Mouse (Mus musculus): ENCODE data around the gene Fam214b.

Gene Fam214b

GRCm38 (mm10) chr4:43010161-43011038, 35.6 kb downstream of the Fam214b start, which contains the start of gene Fancg:
Gene Fancg (minus strand): TSS chr4:43010506.
- DNase-seq (ENCODE audit: low spot score in 2 of 2), result peak; percentile 84 to 89

DNA sequence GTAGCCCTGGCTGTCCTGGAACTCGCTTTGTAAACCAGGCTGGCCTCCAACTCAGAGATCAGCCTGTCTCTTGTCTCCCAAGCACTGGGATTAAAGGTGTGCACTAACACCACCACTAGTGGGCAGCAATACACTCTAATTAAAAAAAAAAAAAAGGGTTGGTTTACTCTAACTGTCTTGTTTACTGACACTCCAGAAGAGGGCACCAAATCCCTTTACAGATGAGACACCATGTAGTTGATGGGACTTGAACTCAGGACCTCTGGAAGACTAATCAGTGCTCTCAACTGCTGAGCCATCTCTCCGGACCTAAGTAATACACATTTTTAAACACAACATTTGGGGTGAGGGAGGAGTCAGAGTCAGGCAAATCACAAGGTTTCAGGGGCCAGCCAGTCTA, 40.3 kb downstream of the Fam214b start:
- no peak for DNase-seq (ENCODE audit: low spot score in 2 of 2)

DNA sequence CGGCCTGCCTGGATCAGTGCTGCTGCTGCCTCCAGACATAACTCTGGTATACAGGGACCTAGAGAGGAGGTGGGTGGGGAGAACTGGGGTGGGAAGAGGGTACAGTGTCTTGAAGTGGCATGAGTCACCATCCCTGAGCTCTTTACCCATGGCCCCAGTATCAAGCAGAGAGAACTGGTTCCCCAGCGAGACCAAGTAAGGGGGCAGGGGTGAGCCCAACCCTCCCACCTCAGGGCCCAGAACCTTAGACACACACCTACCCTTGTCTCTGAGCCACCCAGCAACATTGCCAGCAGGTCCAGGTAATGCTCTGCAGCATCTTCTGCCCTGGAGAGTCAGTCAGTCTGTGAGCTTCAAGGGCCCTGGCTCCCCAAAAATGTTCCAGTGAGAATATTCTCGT, 41.1 kb downstream of the Fam214b start:
- DNase-seq (ENCODE audit: low spot score in 2 of 2), result no peak

DNA sequence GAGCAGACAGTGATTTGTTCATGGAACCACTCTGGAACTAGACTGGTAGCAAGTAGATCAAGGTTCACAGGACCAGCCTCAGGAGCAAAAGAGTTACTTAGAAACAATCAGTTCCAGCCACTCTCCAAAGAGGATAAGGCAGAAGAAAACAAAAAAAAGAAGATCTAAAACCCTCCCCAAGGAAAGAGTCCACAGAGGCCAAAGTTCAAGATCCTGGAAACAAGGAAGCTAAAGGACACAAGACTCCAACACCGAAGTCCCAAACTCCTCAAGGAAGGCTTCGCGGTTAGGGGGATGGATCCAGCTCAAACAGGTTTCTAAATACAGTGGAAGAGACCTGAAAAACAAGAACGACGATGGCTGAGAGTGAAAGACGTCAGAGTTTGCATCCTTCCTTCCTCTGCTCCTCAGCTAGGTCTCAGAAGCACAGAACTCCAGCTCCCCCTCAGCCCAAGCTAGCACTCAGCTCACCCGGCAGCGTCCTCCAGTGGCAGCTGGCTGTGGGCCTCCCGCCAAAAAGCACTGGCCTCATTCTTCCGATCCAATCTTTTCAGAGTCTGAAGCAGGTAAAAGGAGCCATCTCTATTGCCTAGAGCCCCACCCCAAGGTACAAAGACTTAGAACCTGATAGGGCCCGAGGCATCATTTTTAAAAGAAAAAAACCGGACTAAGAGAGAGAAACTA, 43.1 kb downstream of the Fam214b start:
- DNase-seq (ENCODE audit: low spot score in 2 of 2), result no peak

DNA sequence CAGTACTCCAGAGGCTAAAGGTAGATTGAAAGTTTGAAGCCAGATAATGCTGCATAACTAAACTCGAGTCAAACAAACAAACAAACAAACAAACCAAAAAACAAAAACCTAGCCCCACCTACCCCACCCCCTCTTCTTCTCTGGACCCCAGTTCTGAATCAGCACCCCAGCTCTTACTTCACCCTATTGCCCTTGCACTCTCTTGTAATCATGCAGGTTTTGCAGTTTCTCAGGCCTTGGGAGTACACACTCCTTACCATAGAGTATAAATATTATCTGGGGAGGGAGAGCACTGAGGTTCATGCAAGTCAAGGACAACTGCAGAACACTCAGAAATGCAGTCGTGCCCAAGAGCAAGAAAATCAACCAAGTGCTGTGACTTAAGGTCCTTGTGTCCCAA, 44.7 kb downstream of the Fam214b start:
- no peak for DNase-seq (ENCODE audit: low spot score in 2 of 2)

DNA sequence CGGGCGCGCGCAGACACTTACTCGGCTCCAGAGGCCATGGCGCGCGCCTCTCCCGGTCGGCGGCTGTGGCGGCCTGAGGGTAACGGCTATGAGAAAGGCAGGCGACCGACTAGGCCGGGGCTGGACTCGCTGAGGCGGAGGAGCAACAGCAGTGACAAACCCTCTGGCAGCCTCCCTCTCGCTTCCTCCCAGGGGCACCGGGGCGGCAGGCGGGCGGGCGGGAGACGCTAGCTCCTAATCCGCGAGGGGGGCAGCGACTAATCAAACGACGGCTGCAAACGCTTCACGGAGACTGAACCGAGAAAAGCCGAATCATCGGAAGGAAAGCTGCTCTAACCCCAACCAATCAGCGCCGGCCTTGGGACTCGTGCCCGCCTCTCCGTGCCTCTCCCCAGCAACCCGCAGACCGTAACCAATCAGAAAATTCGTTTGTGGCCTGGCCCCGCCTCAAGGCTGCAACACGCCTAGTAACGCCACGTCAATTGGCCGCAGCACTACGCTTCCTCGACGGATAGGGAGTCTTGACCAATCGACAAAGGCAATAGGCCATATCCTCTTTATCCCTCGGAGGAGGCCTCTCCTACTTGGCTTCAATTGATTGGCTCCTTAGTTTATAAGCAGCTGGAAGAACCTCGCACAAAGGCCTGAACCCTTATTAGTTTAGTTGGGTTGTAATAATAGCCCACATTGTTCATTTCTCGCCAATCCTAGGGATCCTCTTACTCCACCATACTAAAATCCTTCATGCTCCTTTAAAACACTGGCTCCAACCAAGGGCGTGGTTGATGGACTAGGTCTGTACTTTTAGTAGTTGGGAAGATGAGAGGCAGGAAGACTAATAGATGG, 45.7 kb downstream of the Fam214b start, which contains the start of gene Vcp:
Gene Vcp (minus strand): TSS at position 367 of the 846 bp plus-strand sequence.
- DNase-seq (ENCODE audit: low spot score in 2 of 2), result peak; percentile 99

GRCm38 (mm10) chr4:42999451-43000140, 46.4 kb downstream of the Fam214b start:
- peak; percentile 55 to 71 for DNase-seq (ENCODE audit: low spot score in 2 of 2)

DNA sequence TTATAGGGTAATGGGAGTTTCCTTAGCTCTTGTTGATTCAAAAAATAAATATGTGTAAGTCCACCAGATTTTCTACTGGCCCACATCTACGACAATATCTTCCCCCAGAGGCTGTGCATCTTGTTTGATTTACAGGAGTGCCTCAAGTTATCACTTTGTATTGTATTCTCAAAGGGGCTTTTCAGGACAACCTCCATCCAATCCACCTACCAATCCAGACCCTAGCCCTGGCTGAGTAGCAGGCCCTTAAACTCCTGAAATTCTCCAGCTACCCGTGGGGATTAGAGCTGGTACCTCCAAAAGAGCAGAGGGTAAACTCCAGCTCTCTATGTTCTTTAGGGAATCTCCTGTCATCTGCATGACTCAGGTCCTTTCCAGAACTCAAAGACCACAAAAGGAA, 48.0 kb downstream of the Fam214b start:
- DNase-seq (ENCODE audit: low spot score in 2 of 2), result no peak

DNA sequence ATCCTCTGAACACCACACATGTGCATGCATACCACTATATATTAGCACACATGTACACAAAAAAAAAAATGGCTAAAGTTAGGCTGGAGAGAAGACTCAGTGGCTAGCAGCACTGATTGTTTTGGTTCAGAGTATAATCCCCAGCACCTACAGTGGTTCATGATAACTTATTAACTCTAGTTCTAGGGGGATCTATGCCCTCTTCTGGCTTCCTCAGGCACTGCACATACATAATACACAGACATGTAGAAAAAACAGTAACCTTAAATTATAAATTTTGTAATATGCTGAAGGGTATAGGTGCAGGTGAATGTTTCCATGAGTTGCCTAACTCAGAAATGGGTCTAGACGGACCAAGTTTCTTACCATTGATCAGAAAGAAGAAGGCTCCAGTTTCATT, 57.7 kb downstream of the Fam214b start:
- DNase-seq (ENCODE audit: low spot score in 2 of 2), result no peak

Data from right cerebral cortex, adult 2 months (tissue).